Mouse (Mus musculus): ENCODE measurements at regions not wholly inside any gene's neighbourhood (a gene's known extent, or its start where the extent isn't known, plus 50 kb on each side); places are given as distances from the start of the nearest gene placed in this dataset.
"Not testable (repeated sequence)": the region's sequence is repeated elsewhere in the genome, so short reads cannot be mapped to it uniquely, and the experiment has no call there.

DNA sequence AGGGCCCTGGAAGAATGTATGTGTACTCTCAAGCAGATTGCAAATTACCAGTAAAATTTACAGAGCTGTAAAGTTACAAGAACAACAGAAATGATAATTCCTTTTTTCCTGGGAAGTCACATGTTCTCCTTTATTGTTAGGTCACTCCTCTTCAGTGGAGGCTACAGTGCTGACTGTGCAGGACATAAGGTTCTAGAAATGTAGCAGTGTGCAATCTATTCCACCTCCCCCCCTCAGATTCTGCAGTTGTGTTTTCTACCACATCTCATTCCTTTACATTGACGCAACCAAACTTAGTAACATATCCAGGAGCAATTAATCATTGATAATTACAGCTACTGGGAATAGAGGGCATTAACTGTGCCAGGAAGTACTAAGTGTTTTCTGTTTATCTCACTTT is 385.3 kb upstream of the Tnc start:
- WGBS: 89% methylated on average over 1 of the region's 1 CpGs

DNA sequence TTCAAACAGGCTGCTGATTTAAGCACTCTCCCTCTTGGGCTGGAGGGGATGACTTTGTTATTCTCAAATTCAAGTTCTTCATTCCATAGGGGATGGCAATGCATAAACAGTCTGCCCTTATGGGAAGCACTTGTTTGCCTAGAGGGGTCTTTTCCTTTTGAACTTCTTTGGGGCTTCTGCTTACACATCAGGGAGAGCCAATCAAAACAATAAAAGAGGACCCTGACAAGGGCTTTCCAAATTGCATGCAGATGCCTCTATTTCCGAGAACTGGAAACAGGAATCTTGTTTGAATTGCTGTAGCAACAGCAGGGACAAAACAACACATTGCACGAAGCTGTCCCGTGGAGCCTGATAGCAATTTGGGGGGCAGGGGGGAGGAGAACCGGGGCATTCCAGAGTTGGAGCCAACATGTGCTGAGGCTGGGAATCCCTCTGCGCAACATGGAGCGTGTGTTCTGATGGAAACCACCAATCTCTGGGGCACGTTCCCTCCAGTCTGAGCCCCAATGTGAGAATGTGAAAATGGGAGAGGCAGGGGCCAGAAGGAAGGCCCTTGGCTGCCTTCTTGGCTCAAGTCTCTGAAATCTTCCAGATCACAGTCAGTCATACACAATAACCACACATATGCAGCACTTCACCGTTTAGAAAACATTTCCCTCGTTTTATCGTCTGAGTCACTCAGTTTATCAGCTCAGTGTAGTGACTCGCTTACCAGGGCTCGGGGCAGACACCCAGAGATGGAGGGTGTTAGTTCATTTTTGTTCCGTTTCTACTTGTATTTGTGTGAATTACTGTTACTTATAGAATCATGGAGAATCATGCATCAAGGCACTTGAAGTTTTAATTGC is 391.2 kb upstream of the Tnc start:
- H3K4me2 ChIP-seq: no peak overlapping the region
- H3K27me3 ChIP-seq (replicated peaks): no peaks in the 10 kb centered on the region
- H3K4me1 ChIP-seq: no peaks in the 10 kb centered on the region
- H3K4me3 ChIP-seq (replicated peaks): no peak overlapping the region
- no peak overlapping the region for H3K9ac ChIP-seq (replicated peaks)
- 69% methylated on average over 13 of the region's 13 CpGs for WGBS
- H3K36me3 ChIP-seq: no peaks in the 10 kb centered on the region
- no peak for ATAC-seq (ENCODE audit: low FRiP score)
- no peaks in the 10 kb centered on the region for H3K9me3 ChIP-seq (replicated peaks)
- H3K27ac ChIP-seq (replicated peaks): no peak overlapping the region

More for the DNA sequence above, 385.3 kb upstream of the Tnc start:
- no peak for ATAC-seq (ENCODE audit: low FRiP score)
- H3K9ac ChIP-seq (replicated peaks): no peak overlapping the region
- H3K4me2 ChIP-seq: no peak overlapping the region
- H3K4me3 ChIP-seq (replicated peaks): no peak overlapping the region
- no peaks in the 10 kb centered on the region for H3K27me3 ChIP-seq (replicated peaks)
- H3K4me1 ChIP-seq: no peaks in the 10 kb centered on the region
- H3K9me3 ChIP-seq (replicated peaks): no peaks in the 10 kb centered on the region
- no peak overlapping the region for H3K27ac ChIP-seq (replicated peaks)
- H3K36me3 ChIP-seq: no peaks in the 10 kb centered on the region

DNA sequence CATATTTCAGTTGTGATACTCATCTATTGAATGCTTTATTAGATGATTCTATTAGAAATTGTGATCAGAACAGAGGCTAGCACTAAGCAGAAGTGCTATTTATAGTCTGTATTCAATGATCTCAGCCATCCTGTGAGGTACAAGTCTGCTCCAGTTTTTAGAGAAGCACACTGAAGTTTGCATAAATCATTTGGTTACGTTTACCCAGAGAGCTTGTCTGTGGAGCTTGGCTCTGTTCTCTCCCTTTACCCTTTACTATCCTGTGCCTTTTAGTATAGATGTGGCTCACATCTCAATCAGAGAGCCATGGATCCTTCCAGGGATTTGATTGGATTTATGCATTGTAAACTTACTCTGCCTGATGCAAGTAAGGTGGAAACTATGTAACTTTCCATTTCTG is 404.6 kb upstream of the Tnc start:
- 17% methylated on average over 1 of the region's 1 CpGs for WGBS
- ATAC-seq (ENCODE audit: low FRiP score): peak; percentile 73; the same call in 1 of the 2 replicates
- Histone ChIP-seq H3K4me1 (0 out of 2 replicates have a peak, but pooled peaks cover 4% of the 10 kb centered on the region), H3K9me3 (replicated peaks) (no peaks in the 10 kb centered on the region), H3K4me2 (no peak overlapping the region), H3K36me3 (no peaks in the 10 kb centered on the region), H3K27ac (replicated peaks) (peak overlapping the region; percentile 54), H3K9ac (replicated peaks) (no peak overlapping the region), H3K27me3 (replicated peaks) (no peaks in the 10 kb centered on the region), H3K4me3 (replicated peaks) (no peak overlapping the region)

DNA sequence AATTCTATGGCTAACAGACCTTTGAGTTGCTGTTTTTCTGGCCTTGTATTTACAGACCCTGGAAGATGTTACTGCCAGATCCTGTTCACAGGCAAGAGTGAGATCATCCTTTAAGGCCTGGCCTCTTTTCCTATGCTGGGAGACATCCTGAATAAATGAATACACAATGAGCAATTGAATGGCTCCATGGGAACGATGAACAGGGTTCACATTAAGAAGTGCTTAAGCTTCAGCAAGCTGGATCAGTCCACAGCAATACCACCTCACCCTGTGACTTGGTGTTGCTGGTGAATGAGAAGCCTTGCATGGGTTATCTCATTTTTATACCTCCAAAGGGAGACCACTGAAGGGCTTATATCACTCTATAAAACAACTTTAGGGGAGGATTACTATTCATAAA is 405.1 kb upstream of the Tnc start:
- Histone ChIP-seq H3K27ac (replicated peaks) (peak overlapping the region; percentile 54), H3K36me3 (no peaks in the 10 kb centered on the region), H3K27me3 (replicated peaks) (no peaks in the 10 kb centered on the region), H3K4me3 (replicated peaks) (no peak overlapping the region), H3K9me3 (replicated peaks) (no peaks in the 10 kb centered on the region), H3K4me1 (0 out of 2 replicates have a peak, but pooled peaks cover 4% of the 10 kb centered on the region), H3K4me2 (no peak overlapping the region), H3K9ac (replicated peaks) (no peak overlapping the region)
- peak; percentile 91 for ATAC-seq (ENCODE audit: low FRiP score)
- 21% methylated on average over 1 of the region's 1 CpGs for WGBS

DNA sequence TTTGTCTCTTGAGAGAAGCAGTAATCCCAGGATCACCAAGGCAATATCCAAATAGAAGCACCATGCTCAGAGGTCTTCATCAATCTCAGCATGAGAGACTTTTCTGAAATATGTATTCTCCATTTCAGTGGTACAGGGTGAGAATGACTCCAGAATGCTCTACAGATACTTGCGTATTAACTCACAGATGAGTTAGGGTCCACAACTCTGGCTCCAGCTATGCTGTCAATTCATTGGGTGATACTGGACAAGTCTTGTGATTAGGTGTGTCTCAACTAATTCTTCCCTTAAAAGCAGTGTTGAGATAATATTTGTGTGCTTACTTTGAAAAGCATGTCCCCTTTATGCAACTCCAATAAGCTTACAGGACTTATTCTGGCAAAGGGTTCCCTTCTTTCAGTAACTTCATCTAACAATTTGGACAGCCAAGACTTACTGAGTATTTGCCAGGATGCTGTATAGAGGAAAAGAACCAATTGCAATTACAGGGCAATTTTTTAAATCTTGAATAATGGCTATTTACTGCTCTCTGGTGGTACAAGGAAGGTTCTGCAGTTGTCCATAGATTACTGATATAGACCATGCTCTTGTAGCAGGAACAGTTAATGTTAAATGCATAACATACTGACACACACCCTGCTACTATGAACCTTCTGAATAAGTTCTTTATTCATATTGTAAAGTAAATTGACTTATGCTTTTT is 445.6 kb upstream of the Tnc start:
- WGBS: 98% methylated on average over 1 of the region's 1 CpGs

DNA sequence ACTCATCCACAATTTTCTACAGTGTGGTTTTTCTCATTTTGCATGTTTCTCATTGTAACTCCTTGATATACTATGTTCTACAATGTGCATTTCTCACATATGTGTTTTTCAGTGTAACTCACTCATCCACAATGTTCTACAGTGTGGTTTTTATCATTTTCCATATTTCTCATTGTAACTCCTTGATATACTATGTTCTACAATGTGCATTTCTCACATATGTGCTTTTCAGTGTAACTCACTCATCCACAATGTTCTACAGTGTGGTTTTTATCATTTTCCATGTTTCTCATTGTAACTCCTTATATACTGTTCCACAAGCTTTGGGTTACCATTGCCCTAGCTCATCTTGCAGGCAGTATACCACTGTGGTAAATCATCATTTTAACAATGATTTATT is 450.9 kb upstream of the Tnc start:
- H3K27me3 ChIP-seq (replicated peaks); H3K4me3 ChIP-seq (replicated peaks); H3K36me3 ChIP-seq; H3K27ac ChIP-seq (replicated peaks); H3K4me2 ChIP-seq; H3K4me1 ChIP-seq; H3K9ac ChIP-seq (replicated peaks); H3K9me3 ChIP-seq (replicated peaks): not testable (repeated sequence)
- peak; percentile 88 for ATAC-seq (ENCODE audit: low FRiP score)

More for the DNA sequence above, 445.6 kb upstream of the Tnc start:
- ATAC-seq (ENCODE audit: low FRiP score): peak; percentile 61
- Histone ChIP-seq H3K27ac (replicated peaks) (no peak overlapping the region), H3K4me1 (no peaks in the 10 kb centered on the region), H3K27me3 (replicated peaks) (no peaks in the 10 kb centered on the region), H3K36me3 (no peaks in the 10 kb centered on the region), H3K4me2 (no peak overlapping the region), H3K9me3 (replicated peaks) (no peaks in the 10 kb centered on the region), H3K9ac (replicated peaks) (no peak overlapping the region), H3K4me3 (replicated peaks) (no peak overlapping the region)

DNA sequence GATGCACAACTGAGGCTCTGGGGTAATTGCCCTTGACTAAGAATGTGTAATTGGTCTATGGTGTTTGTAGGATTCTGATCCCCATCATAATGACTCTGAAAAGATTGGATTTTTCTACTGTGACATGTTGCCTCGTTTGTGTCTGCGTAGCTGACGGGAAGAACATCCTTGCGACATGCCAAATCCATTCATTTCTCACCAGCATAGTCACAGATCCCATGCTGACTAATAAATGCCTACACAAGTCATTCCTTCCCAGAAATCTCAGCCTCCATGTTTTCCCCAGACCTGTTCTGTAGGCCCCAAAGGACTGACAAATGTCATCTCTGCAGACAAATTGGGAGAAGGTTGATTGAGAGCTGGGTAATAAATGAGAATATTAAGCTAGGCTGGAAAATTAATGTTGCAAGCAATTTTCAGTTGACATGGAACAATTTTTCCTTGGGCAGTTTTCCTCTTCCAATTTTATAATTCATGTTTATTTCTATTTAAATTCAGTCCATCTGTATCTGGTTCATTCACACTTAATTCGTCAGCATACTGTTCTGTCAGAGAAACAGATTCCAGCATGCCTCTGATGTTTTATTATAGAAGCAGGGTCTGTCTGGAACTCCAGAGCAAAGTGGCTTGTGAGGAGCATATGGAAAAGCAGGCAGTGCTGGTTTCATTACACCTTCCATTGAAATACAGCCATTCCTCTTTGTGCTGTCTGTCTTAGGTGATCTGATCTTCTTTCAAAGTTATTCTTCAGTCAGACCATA is 454.0 kb upstream of the Tnc start:
- no peak overlapping the region for H3K4me2 ChIP-seq
- H3K4me1 ChIP-seq: no peaks in the 10 kb centered on the region
- H3K27me3 ChIP-seq (replicated peaks): no peaks in the 10 kb centered on the region
- no peaks in the 10 kb centered on the region for H3K36me3 ChIP-seq
- H3K27ac ChIP-seq (replicated peaks): no peak overlapping the region
- no peak overlapping the region for H3K4me3 ChIP-seq (replicated peaks)
- ATAC-seq (ENCODE audit: low FRiP score): no peak
- no peak overlapping the region for H3K9ac ChIP-seq (replicated peaks)
- WGBS: 63% methylated on average over 5 of the region's 5 CpGs
- no peaks in the 10 kb centered on the region for H3K9me3 ChIP-seq (replicated peaks)

DNA sequence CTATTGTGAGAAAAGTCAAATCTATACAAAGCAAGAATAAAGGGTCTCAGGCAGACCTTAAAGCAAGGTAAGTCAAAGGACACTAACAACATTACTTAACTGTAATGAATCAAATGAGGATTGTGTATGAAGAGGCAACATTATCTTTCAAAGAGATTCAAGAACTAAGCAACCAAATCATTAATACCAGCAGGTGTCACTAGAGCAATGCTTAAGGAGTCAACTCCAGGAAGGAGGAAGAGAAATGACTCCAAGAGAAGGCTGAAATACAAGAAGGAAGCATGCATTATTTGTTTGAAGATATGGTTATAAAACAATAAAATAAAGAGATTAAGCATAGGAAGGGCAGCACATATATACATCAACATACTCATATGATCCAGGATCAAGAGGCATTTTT is 475.1 kb upstream of the Tnc start:
- no peaks in the 10 kb centered on the region for H3K36me3 ChIP-seq
- H3K9me3 ChIP-seq (replicated peaks): no peaks in the 10 kb centered on the region
- H3K27ac ChIP-seq (replicated peaks): no peak overlapping the region
- no peaks in the 10 kb centered on the region for H3K4me1 ChIP-seq
- no peak overlapping the region for H3K4me3 ChIP-seq (replicated peaks)
- H3K9ac ChIP-seq (replicated peaks): no peak overlapping the region
- no peak overlapping the region for H3K4me2 ChIP-seq
- no peaks in the 10 kb centered on the region for H3K27me3 ChIP-seq (replicated peaks)
- ATAC-seq (ENCODE audit: low FRiP score): no peak

DNA sequence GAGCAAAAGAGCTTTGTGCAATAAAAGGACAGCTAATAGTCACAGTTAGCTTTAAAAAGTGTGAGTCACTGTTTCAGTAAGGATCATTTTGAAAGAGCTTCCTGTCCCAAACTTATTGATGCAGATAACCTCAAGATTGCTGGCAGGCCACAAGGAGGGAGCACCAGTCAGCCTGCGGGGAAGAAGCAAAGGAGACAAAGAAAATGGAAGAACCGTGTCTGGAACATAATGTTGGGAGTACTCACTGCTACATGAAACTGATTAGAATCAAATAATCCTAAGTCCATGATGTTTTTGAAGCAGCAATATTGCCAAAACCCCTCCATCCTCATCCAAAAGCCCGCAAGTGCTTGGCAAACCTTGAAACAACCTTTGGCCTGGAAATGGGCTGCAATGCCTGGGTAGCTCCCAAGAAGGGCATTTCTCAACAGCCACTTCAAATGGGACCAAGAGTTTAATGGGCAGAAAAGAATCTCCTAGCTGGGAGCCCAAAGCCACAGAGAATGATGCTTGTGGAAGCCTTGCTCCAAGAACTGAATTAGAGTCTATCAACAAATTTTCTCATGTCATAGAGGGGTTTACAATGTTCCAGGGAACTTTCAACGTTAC is 481.0 kb upstream of the Tnc start:
- H3K4me3 ChIP-seq (replicated peaks): no peak overlapping the region
- no peaks in the 10 kb centered on the region for H3K27me3 ChIP-seq (replicated peaks)
- no peaks in the 10 kb centered on the region for H3K36me3 ChIP-seq
- no peak overlapping the region for H3K4me2 ChIP-seq
- no peak overlapping the region for H3K27ac ChIP-seq (replicated peaks)
- ATAC-seq (ENCODE audit: low FRiP score): no peak
- no peaks in the 10 kb centered on the region for H3K4me1 ChIP-seq
- WGBS: 82% methylated on average over 4 of the region's 4 CpGs
- H3K9ac ChIP-seq (replicated peaks): no peak overlapping the region
- no peaks in the 10 kb centered on the region for H3K9me3 ChIP-seq (replicated peaks)

DNA sequence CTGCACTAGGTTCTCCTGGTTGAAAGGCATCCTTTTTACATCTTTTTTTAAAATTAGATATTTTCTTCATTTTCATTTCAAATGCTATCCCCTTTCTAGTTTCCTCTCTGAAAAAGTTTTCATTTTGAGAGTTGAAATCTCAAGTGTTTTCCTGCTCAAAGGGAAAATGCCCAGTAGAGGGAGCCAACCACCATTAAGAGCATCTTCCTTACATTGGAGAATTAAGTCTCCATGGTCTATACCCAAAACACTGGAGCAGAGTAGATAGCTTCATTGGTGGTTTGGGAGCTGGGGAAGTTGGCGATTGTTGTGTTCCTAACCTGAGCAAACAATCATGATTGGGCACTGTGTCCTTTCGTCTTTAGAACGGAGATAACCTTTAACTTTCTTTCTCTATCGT is 483.8 kb upstream of the Tnc start:
- H3K4me3 ChIP-seq (replicated peaks): no peak overlapping the region
- no peak overlapping the region for H3K4me2 ChIP-seq
- H3K27me3 ChIP-seq (replicated peaks): no peaks in the 10 kb centered on the region
- no peaks in the 10 kb centered on the region for H3K9me3 ChIP-seq (replicated peaks)
- ATAC-seq (ENCODE audit: low FRiP score): no peak
- 75% methylated on average over 4 of the region's 4 CpGs for WGBS
- H3K9ac ChIP-seq (replicated peaks): no peak overlapping the region
- H3K36me3 ChIP-seq: no peaks in the 10 kb centered on the region
- H3K4me1 ChIP-seq: peaks cover 1% of the 10 kb centered on the region; the same call in 1 of the 2 replicates
- no peak overlapping the region for H3K27ac ChIP-seq (replicated peaks)

DNA sequence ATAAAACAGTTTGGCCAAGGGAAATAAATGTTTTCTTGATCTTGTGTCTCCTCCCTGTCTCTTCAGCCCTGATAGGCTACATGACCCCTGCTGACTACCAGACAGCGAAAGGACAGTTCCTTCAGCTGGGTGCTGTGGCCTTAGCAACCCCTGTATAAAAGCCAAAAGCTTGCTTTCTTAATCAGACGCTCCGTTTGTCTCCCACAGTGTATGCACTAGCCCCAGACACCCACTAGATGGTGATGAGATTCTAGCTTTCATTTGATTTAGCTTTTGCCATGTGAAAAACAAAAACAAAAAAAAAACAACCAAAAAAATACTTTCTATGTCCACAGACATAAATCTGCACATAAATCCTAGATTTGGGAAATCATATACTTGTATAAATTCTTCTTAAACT is 486.2 kb upstream of the Tnc start:
- H3K36me3 ChIP-seq: no peaks in the 10 kb centered on the region
- no peaks in the 10 kb centered on the region for H3K27me3 ChIP-seq (replicated peaks)
- no peaks in the 10 kb centered on the region for H3K9me3 ChIP-seq (replicated peaks)
- H3K4me3 ChIP-seq (replicated peaks): no peak overlapping the region
- H3K4me2 ChIP-seq: no peak overlapping the region
- WGBS: 39% methylated on average over 3 of the region's 3 CpGs
- no peak overlapping the region for H3K9ac ChIP-seq (replicated peaks)
- H3K4me1 ChIP-seq: peaks cover 7% of the 10 kb centered on the region; the same call in 1 of the 2 replicates
- ATAC-seq (ENCODE audit: low FRiP score): 0 out of 2 replicates have a peak, but pooled peaks have one; percentile 66
- no peak overlapping the region for H3K27ac ChIP-seq (replicated peaks)

Measured in neural tube, embryonic 15.5 days (tissue).